In genomic region chr9:93843869-93844268, GRCm38 (mm10) we compare ENCODE assay signal across 22 mouse cellular contexts.
DNase-seq lines count a peak whose midpoint lies in the region; ATAC-seq and TF ChIP-seq lines count a peak whose summit lies in the region.
"Had no signal": no experiment of that assay in that cellular context is flagged by ENCODE, and none has a peak within 500 bp of the region (broad histone marks: within the 10 kb centered on the region; RNA-seq: fewer than 3 reads in every experiment).

No protein-coding gene starts in this region.

- H3K9ac ChIP-seq in hindbrain, postnatal 0 days (replicated peaks; ENCODE audit: low read length): no peak overlapping the region
- no peak overlapping the region for H3K9ac ChIP-seq in hindbrain, embryonic 11.5 days (ENCODE audit: low read depth, low read length)
- H3K9ac ChIP-seq in forebrain, embryonic 16.5 days (replicated peaks; ENCODE audit: low read depth, low read length): no peak overlapping the region
- H3K9ac ChIP-seq: embryonic facial prominence, embryonic 13.5 days; hindbrain, embryonic 13.5 days; intestine, embryonic 15.5 days had no signal

- WGBS in hindbrain, postnatal 0 days: 70% methylated on average over 5 of the region's 5 CpGs
- WGBS in hindbrain, embryonic 11.5 days: 89% methylated on average over 5 of the region's 5 CpGs
- WGBS in forebrain, embryonic 16.5 days: 57% methylated on average over 5 of the region's 5 CpGs
- 84% methylated on average over 5 of the region's 5 CpGs for WGBS in kidney, adult 2 months

- H3K4me1 ChIP-seq in hindbrain, postnatal 0 days (ENCODE audit: insufficient read depth, low read length): no peaks in the 10 kb centered on the region
- H3K4me1 ChIP-seq in hindbrain, embryonic 11.5 days (replicated peaks; ENCODE audit: control insufficient read depth, insufficient read depth, low read length): no peaks in the 10 kb centered on the region
- 0 out of 2 replicates have a peak, but pooled peaks cover 2% of the 10 kb centered on the region for H3K4me1 ChIP-seq in forebrain, embryonic 16.5 days (replicated peaks; ENCODE audit: control insufficient read depth, insufficient read depth, low read length)
- no peaks in the 10 kb centered on the region for H3K4me1 ChIP-seq in kidney, adult 2 months (ENCODE audit: control insufficient read depth, insufficient read depth, low read length)
- H3K4me1 ChIP-seq: embryonic facial prominence, embryonic 13.5 days; heart, embryonic 10.5 days; hindbrain, embryonic 13.5 days; intestine, embryonic 15.5 days had no signal

- DNase-seq in hindbrain, postnatal 0 days (ENCODE audit: low spot score): peak; percentile 22
- no peak for DNase-seq in hindbrain, embryonic 11.5 days (ENCODE audit: low spot score)
- DNase-seq in right cerebral cortex, adult 2 months (ENCODE audit: low spot score in 2 of 2): peak; percentile 7
- no peak for DNase-seq in right cerebral cortex, postnatal 4 days
- no peak for DNase-seq in kidney, adult 2 months
- no peak for DNase-seq in MN1 (ENCODE audit: low spot score)
- DNase-seq: adrenal gland, postnatal 10 days; B cell, adult 2 months; cerebellum, adult 18-20 months; cerebellum, adult 9-11 months; cerebellum, postnatal 36 days; gastrocnemius, postnatal 10 days; heart, adult 18-20 months; heart, postnatal 10 days; heart, postnatal 4 days had no signal

- H3K27ac ChIP-seq in hindbrain, postnatal 0 days: no peak overlapping the region
- no peak overlapping the region for H3K27ac ChIP-seq in hindbrain, embryonic 11.5 days (ENCODE audit: low read depth, low read length)
- H3K27ac ChIP-seq in forebrain, embryonic 16.5 days (ENCODE audit: low read length): no peak overlapping the region
- H3K27ac ChIP-seq in kidney, adult 2 months (ENCODE audit: insufficient read depth, low read depth, low read length): no peak overlapping the region
- H3K27ac ChIP-seq: embryonic facial prominence, embryonic 13.5 days; heart, embryonic 10.5 days; hindbrain, embryonic 13.5 days; intestine, embryonic 15.5 days had no signal

- no peaks in the 10 kb centered on the region for H3K36me3 ChIP-seq in hindbrain, postnatal 0 days (ENCODE audit: insufficient read depth, low read length)
- H3K36me3 ChIP-seq in hindbrain, embryonic 11.5 days (ENCODE audit: control insufficient read depth, insufficient read depth, low read length): no peaks in the 10 kb centered on the region
- H3K36me3 ChIP-seq in forebrain, embryonic 16.5 days (ENCODE audit: control insufficient read depth, insufficient read depth): no peaks in the 10 kb centered on the region
- no peaks in the 10 kb centered on the region for H3K36me3 ChIP-seq in kidney, adult 2 months (ENCODE audit: control insufficient read depth, insufficient read depth, low read length)
- H3K36me3 ChIP-seq: embryonic facial prominence, embryonic 13.5 days; G1E; heart, embryonic 10.5 days; hindbrain, embryonic 13.5 days; intestine, embryonic 15.5 days had no signal

- no peak for TF ChIP-seq CTCF in hindbrain, postnatal 0 days (IDR thresholded peaks at IDR 0.05; ENCODE audit: low read depth)
- TF ChIP-seq CTCF in kidney, adult 2 months (conservative IDR thresholded peaks at IDR 0.05; ENCODE audit: insufficient read depth, insufficient read length, low read depth, low read length): no peak

- no peaks in the 10 kb centered on the region for H3K27me3 ChIP-seq in hindbrain, postnatal 0 days (ENCODE audit: insufficient read depth, low read length)
- H3K27me3 ChIP-seq in hindbrain, embryonic 11.5 days (ENCODE audit: control insufficient read depth, insufficient read depth, low read length): no peaks in the 10 kb centered on the region
- no peaks in the 10 kb centered on the region for H3K27me3 ChIP-seq in forebrain, embryonic 16.5 days (replicated peaks; ENCODE audit: control insufficient read depth, insufficient read depth, low read length)
- no peaks in the 10 kb centered on the region for H3K27me3 ChIP-seq in kidney, adult 2 months (replicated peaks; ENCODE audit: control insufficient read depth, insufficient read depth, low read length)
- H3K27me3 ChIP-seq: embryonic facial prominence, embryonic 13.5 days; hindbrain, embryonic 13.5 days; intestine, embryonic 15.5 days had no signal

- no peak for TF ChIP-seq POLR2A in kidney, adult 2 months (IDR thresholded peaks at IDR 0.05; ENCODE audit: low read depth, low read length)

- no peak overlapping the region for H3K4me2 ChIP-seq in hindbrain, postnatal 0 days (ENCODE audit: low read depth, low read length)
- no peak overlapping the region for H3K4me2 ChIP-seq in hindbrain, embryonic 11.5 days (replicated peaks; ENCODE audit: low read depth, low read length)
- H3K4me2 ChIP-seq in forebrain, embryonic 16.5 days (ENCODE audit: low read length): no peak overlapping the region
- H3K4me2 ChIP-seq: embryonic facial prominence, embryonic 13.5 days; hindbrain, embryonic 13.5 days; intestine, embryonic 15.5 days had no signal

- ATAC-seq in hindbrain, postnatal 0 days: no peak
- no peak for ATAC-seq in hindbrain, embryonic 11.5 days (ENCODE audit: low FRiP score)
- peak; percentile 65; the same call in 1 of the 2 replicates for ATAC-seq in forebrain, embryonic 16.5 days
- ATAC-seq: CD4-positive, CD25-positive, alpha-beta regulatory T cell, adult 4 months; intestine, embryonic 15.5 days had no signal

- H3K4me3 ChIP-seq in hindbrain, postnatal 0 days (ENCODE audit: low read length): no peak overlapping the region
- H3K4me3 ChIP-seq in hindbrain, embryonic 11.5 days (ENCODE audit: low read depth, low read length): no peak overlapping the region
- no peak overlapping the region for H3K4me3 ChIP-seq in forebrain, embryonic 16.5 days (replicated peaks; ENCODE audit: low read length)
- H3K4me3 ChIP-seq in kidney, adult 2 months (ENCODE audit: insufficient read depth, low read depth, low read length): no peak overlapping the region
- H3K4me3 ChIP-seq: embryonic facial prominence, embryonic 13.5 days; heart, embryonic 10.5 days; hindbrain, embryonic 13.5 days; intestine, embryonic 15.5 days had no signal

- H3K9me3 ChIP-seq in hindbrain, postnatal 0 days (ENCODE audit: low read length): no peaks in the 10 kb centered on the region
- no peaks in the 10 kb centered on the region for H3K9me3 ChIP-seq in hindbrain, embryonic 11.5 days (ENCODE audit: control insufficient read depth, low read length)
- no peaks in the 10 kb centered on the region for H3K9me3 ChIP-seq in forebrain, embryonic 16.5 days (ENCODE audit: control insufficient read depth, low read length)
- H3K9me3 ChIP-seq: embryonic facial prominence, embryonic 13.5 days; heart, embryonic 10.5 days; hindbrain, embryonic 13.5 days; intestine, embryonic 15.5 days had no signal

Comparison
In these comparisons a context has a peak if more than half of its experiments do, and no peak if none do; other contexts are left out.
1. DNase-seq: peak in hindbrain, postnatal 0 days (single experiment) and right cerebral cortex, adult 2 months (2 of 2); none in hindbrain, embryonic 11.5 days (single experiment), right cerebral cortex, postnatal 4 days (single experiment), kidney, adult 2 months (single experiment) and MN1 (single experiment).